Mouse (Mus musculus): ENCODE data around the gene Pde4d.

The Pde4d gene

GRCm38 (mm10) chr13:109402396-109402795, 952.6 kb downstream of the Pde4d start:
- DNase-seq (ENCODE audit: low read depth), result no peak

GRCm38 (mm10) chr13:109402936-109403335, 953.2 kb downstream of the Pde4d start:
- DNase-seq (ENCODE audit: low read depth), result no peak

GRCm38 (mm10) chr13:109406341-109406740, 956.6 kb downstream of the Pde4d start:
- DNase-seq (ENCODE audit: low read depth), result no peak

- DNase-seq (ENCODE audit: low read depth), result no peak
Observed at GRCm38 (mm10) chr13:109407371-109407770, 957.6 kb downstream of the Pde4d start.

- no peak for DNase-seq (ENCODE audit: low read depth)
Observed at GRCm38 (mm10) chr13:109420426-109420825, 970.7 kb downstream of the Pde4d start.

GRCm38 (mm10) chr13:109424906-109425305, 975.2 kb downstream of the Pde4d start:
- no peak for DNase-seq (ENCODE audit: low read depth)

GRCm38 (mm10) chr13:109425548-109425947, 975.8 kb downstream of the Pde4d start:
- DNase-seq (ENCODE audit: low read depth), result no peak

GRCm38 (mm10) chr13:109426058-109426457, 976.3 kb downstream of the Pde4d start:
- no peak for DNase-seq (ENCODE audit: low read depth)

- DNase-seq (ENCODE audit: low read depth), result no peak
Observed at GRCm38 (mm10) chr13:109427541-109427940, 977.8 kb downstream of the Pde4d start.

GRCm38 (mm10) chr13:109429544-109429943, 979.8 kb downstream of the Pde4d start:
- DNase-seq (ENCODE audit: low read depth), result no peak

GRCm38 (mm10) chr13:109437231-109437776, 987.6 kb downstream of the Pde4d start:
- DNase-seq (ENCODE audit: low read depth), result no peak

- no peak for DNase-seq (ENCODE audit: low read depth)
Observed at GRCm38 (mm10) chr13:109439436-109440161, 989.9 kb downstream of the Pde4d start.

GRCm38 (mm10) chr13:109440331-109440730, 990.6 kb downstream of the Pde4d start:
- peak; percentile 59 for DNase-seq (ENCODE audit: low read depth)

- DNase-seq (ENCODE audit: low read depth), result peak; percentile 38
Observed at GRCm38 (mm10) chr13:109440881-109441280, 991.1 kb downstream of the Pde4d start.

- DNase-seq (ENCODE audit: low read depth), result no peak
Observed at GRCm38 (mm10) chr13:109441401-109441973, 991.7 kb downstream of the Pde4d start.

GRCm38 (mm10) chr13:109446138-109446537, 996.4 kb downstream of the Pde4d start:
- no peak for DNase-seq (ENCODE audit: low read depth)

- no peak for DNase-seq (ENCODE audit: low read depth)
Observed at GRCm38 (mm10) chr13:109448121-109448520, 998.4 kb downstream of the Pde4d start.

- DNase-seq (ENCODE audit: low read depth), result no peak
Observed at GRCm38 (mm10) chr13:109474344-109474743, 1024.6 kb downstream of the Pde4d start.

GRCm38 (mm10) chr13:109481446-109481845, 1031.7 kb downstream of the Pde4d start:
- DNase-seq (ENCODE audit: low read depth), result peak; percentile 58

- peak; percentile 14 for DNase-seq (ENCODE audit: low read depth)
Observed at GRCm38 (mm10) chr13:109486166-109486565, 1036.4 kb downstream of the Pde4d start.

GRCm38 (mm10) chr13:109487378-109487777, 1037.6 kb downstream of the Pde4d start:
- DNase-seq (ENCODE audit: low read depth), result no peak

- no peak for DNase-seq (ENCODE audit: low read depth)
Observed at GRCm38 (mm10) chr13:109490853-109491252, 1041.1 kb downstream of the Pde4d start.

- DNase-seq (ENCODE audit: low read depth), result no peak
Observed at GRCm38 (mm10) chr13:109491829-109492228, 1042.1 kb downstream of the Pde4d start.

Measured in fibroblast of lung, adult 2 months (primary cell).